Mouse (Mus musculus) cerebellum, adult 18-20 months (tissue): ENCODE data around the gene Zfp385a.

ENCODE experiments used
- DNase-seq, 2 experiments: peaks; one replicate each; pipeline ENCODE4 v3.0.0; 2021

The Zfp385a gene

DNA sequence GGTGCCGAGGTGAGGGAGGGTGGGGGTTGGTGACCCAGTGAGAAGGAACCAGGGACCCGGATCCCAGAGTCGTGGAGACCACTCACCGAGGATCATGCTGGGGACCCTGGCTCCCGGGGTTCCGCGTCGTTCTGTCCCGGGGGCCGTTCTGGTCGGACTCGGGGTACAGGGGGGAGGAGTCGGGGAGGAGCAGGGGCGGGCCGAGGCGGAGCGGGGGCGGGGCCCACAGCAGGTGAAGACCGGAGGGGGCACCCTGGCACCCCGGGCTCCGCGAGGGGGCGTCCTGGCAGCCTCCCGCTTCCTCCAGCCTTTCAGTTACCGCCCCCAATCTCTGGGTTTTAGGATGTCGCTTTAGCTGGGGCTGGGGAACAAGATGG, at the start of gene Zfp385a:
Gene Zfp385a (minus strand): TSS at position 133 of the 377 bp plus-strand sequence.
- DNase-seq = peak; percentile 41 to 51

DNA sequence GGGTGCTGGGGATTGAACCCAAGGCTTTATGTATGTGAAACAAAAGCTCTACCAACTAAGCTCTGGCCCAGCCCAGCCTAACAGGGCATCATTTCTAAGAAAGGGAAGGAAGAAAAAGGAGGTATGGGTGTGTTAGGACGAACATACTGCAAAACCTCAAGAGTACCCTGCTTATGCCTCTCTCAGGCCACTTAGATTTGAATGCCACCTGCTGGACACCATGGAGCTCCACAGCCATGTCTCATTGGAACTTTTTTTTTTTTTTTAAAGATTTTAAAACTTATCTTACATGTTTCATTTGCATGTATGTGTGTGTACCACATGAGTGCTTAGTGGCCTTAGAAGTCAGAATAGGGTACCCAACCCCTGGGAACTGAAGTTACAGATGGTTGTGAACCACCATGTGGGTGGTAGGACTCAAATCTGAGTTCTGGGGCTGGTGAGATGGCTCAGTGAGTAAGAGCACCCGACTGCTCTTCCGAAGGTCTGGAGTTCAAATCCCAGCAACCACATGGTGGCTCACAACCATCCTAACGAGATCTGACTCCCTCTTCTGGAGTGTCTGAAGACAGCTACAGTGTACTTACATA, 48.8 kb upstream of the Zfp385a start:
- no peak for DNase-seq

DNA sequence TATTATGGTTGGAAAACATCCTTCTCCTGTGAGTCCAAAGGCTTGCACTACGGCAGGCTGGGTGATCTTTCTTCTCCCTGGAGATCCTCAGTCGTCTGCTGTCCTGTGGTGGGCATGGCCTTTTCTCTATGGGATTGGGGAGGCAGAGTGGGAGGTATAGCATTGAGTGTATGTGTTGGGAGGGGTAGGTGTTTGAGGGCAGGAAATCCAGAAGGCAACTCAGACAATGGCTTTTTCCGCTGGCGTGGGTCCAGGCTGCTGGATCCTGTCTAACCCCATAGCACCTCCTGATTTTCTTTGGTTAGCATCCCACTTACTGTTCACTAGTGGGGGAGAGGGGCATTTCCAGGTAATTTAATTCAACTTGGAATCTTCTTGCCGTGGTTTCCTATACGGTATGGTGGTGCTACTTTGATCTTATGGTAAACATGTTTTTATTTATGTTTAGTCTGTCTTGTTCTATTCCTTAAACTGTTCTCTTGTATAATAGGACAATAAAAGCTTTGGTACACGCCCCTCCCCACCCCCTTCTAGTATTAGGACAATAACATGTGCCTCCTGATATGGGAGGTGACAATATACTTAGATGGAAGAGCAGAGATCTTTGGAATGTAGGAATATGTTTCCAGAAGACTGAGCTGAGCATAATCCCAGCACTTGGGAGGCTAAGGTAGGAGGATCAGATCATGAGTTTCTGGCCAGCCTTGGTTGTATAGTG, 44.0 kb upstream of the Zfp385a start:
- DNase-seq = no peak

DNA sequence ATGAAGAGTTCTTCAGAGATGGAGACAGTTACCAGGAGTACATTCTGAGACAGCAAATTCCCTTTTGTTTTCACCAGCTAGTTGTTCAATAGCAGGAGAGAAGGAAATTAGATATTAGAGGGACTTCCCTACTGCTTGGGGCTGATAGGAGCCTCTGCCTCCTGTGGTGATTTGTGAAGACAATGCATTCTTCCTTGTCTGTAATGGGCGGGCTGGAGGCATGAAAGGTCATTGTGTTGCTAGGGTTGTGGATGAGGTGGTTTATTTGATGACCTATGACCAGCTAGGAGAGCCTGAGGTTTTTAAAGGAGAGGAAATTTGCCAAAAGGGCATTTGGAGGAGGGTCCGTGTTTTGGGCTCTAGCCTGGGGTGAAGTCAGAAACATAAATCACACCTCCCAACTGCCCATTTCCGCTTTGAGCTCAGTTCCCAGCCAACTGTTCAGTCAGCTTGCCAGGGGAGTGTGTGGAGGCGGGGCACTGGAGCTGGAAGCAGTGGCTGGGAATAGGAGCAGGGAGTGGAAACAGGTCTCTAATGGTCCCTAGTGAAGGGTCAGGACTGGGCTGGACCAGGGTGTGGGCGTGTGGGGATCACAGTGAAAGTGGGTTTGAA, 43.0 kb upstream of the Zfp385a start:
- no peak for DNase-seq

DNA sequence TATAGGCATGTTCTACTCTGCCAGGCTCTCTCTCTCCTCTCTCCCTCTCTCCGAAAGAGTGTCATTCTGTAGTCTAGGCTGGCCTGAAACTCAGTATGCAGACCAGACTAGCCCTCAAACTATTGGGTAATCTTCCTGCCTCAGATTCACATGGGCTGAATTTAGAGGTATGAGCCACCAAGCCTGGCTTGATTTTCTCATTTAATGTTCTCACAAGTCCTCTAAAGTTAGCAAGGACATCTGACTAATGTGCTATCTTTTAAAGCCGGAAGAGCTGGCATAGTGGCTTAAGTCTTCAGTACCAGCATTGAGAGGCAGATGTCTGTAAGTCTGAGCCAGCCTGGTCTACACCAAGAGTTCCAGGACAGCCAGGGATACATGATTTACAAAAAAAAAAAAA, 42.2 kb upstream of the Zfp385a start:
- no peak for DNase-seq

GRCm38 (mm10) chr15:103378665-103379356, 38.9 kb upstream of the Zfp385a start:
- DNase-seq = no peak

GRCm38 (mm10) chr15:103377752-103378664, 38.1 kb upstream of the Zfp385a start:
- no peak for DNase-seq

- DNase-seq = no peak
These were observed 37.0 kb upstream of the Zfp385a start for GRCm38 (mm10) chr15:103376837-103377269.

- DNase-seq = no peak
These were observed 35.4 kb upstream of the Zfp385a start for GRCm38 (mm10) chr15:103375112-103375800.

DNA sequence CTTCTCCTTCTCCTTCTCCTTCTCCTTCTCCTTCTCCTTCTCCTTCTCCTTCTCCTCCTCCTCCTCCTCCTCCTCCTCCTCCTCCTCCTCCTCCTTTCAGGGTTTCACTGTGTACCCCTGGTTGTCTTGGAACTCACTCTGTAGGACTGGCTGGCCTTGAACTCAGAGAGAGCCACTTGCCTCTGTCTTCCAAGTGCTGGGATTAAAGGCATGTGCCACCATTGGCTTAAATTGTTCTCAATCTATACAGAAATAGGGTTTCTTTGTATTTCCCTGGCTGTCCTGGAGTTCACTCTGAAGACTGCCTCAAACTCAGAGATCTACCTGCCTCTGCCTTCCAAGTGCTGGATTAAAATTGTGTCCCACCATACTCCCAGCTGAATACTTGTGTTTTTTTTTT, 32.6 kb upstream of the Zfp385a start:
- DNase-seq = no peak

- no peak for DNase-seq
These were observed 31.8 kb upstream of the Zfp385a start for GRCm38 (mm10) chr15:103371741-103372140.

- no peak for DNase-seq
These were observed 31.3 kb upstream of the Zfp385a start for GRCm38 (mm10) chr15:103371208-103371607.

DNA sequence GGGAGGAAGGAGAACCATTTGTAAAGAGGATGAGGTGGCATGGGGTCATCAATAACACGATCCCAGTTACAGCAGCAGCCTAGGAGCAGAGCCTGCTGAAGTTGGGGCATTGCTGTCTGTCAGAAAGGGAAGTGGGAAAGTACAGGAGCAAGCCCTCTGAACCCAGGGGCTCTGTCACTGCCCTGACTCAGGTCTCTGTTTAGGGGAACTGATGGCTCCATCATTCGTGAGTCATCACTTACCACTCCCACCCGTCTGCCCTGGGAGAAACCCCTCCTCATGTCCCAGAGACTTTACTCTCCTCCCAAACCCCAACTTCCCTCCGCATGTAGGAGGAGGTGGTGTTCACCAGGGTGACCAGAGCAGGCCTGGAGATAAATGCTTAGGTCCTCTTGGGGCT, 30.6 kb upstream of the Zfp385a start:
- DNase-seq = no peak

DNA sequence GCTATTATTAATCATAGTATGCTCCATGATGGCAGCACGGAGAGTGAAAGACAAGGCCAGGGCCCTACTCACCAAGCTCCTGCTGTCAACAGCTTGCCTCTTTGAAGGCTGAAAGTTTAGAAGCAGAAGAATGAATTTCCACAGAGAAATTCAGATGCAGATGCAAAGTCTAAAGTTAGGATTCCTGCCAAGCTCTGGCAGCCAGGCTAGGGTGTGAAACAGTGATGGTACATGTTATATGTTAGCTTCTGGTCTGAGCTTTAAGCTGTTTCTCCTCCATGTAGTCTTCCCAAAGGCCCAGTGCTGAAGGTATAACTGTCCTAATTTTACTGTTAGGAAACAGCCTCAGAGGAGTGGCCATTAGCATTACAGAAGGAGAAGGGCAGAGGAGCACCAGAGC, 29.2 kb upstream of the Zfp385a start:
- DNase-seq = no peak

- DNase-seq = no peak
These were observed 28.5 kb upstream of the Zfp385a start for GRCm38 (mm10) chr15:103368179-103368940.

GRCm38 (mm10) chr15:103366376-103367149, 26.7 kb upstream of the Zfp385a start, which contains the start of gene Itga5:
TSS of gene Itga5 (minus strand) at chr15:103366763.
- DNase-seq = no peak

DNA sequence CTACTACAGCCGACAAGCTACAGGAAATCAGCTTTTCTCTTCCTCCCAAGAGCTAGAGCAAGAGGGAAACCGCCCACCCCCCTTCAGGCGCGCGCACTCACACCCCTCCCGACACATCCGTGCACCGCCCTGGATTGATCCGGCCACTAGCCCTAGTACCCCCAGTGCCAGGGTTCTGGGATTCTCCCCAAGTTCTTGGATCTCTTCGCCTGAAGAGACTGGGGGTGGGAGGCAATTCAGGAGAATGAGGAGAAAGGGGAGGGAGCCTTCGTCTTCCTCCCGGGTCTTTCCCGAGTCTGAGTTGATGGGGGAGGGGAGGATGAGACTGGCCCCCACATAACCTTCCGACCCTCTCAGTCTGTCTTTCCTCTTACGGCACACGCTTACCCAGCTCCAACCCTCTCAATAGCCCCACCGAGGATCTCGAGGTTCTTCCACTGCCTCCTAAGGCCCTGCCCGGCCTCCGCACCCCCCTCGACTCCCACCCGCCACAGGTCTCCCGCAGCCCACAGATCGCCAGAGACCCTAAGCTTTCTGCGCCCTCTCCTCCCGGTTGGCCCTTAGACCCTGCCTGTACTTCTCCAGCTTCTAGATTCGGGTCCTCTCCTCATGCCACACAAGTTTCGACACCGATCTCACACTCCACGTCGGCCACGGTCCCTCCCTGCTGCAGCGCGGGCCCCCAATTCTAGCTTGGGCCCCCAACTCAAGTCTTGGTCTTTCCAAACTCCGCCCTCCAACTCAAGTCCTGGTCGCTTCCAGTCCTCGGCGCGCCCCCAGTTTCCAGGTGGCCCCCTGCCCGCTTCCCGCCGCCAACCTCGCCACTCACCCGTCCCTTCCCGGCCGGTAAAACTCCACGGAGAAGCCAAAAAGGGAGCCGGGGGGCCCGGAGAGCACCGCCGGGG, 25.8 kb upstream of the Zfp385a start:
- DNase-seq = no peak

DNA sequence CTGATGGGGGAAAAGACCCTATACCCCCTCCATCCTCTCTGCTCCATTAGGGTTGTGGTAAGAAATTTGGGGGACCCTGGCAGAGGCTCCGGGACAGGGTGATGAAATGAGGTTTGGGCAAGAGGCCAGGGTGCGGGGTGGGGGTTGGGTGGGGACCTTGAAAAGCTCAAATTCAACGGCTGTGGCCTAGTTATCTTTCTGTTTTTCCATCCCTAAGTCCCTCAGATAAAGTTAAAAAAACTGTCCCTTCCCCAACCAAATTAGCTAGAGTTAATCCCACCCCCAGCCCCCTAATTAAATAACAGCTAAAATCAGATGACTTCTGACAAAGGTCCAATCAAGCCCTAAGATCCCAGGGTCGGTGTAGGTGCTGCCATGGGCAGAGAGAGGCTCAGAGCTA, 24.9 kb upstream of the Zfp385a start:
- DNase-seq = no peak

- DNase-seq = no peak
These were observed 23.9 kb upstream of the Zfp385a start for GRCm38 (mm10) chr15:103363809-103364208.
